Mouse (Mus musculus): ENCODE data around the gene Dlx6.

The Dlx6 gene

DNA sequence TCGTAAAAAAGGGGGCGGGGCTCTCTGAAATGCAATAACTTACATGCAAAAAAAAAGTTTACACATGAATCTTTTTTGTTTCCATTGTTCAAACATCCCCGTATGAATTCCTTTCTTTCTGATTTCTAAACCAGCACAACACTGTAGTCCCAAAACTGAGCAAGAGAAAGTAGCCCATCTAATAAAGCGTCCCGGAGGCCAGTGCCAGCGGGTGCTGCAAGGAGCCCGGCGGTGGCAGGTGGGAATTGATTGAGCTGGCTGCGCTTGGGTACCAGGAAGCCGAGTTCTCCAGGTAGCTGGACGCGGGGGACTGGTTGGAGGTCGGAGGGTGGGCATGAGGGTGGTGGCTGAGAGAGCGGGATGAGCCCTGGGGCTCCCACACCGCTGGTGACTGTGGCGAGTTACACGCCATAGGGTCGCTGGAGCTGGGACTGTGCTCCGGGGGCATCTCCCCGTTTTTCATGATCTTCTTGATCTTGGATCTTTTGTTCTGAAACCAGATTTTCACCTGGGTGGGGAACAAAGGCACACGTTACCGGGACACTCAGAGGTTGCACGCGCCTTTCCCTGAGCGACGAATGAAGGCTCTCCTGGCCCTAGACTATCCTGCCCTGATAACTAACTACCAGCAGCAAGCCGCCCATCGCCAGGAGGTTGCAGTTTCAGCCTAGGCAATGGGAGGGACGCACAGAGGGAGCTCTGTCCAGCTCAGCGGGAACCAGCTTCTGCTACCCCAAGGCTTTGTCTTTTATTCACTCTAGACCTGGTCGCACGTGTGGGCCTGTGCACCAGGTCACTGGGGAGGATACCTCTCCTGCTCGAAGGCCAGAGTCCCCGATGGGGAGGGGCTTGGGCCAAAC, 15.1 kb downstream of the Dlx6 start:
- no peak for DNase-seq

DNA sequence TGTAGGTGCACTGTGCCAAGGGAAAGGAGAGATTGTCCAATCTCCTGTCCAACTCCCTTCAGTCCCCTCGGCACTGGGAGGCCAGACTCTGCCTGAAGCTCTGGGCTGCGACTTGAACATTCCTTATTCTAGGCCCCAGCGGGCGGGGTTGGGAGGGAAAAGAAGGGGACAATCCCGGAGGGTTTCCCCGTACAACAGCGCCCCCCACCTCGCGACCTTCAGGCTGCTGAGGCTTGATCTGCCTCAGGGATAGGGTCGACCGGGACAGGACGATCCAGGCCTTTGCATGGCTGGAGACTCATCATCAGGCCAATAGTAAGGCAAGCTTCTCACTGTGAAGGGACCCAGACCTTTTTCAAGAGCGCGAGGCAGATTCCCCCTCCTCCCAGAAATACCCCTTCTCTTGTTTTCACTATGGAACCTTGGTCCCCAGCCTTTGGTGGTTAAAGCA, 15.7 kb downstream of the Dlx6 start:
- DNase-seq: no peak

DNA sequence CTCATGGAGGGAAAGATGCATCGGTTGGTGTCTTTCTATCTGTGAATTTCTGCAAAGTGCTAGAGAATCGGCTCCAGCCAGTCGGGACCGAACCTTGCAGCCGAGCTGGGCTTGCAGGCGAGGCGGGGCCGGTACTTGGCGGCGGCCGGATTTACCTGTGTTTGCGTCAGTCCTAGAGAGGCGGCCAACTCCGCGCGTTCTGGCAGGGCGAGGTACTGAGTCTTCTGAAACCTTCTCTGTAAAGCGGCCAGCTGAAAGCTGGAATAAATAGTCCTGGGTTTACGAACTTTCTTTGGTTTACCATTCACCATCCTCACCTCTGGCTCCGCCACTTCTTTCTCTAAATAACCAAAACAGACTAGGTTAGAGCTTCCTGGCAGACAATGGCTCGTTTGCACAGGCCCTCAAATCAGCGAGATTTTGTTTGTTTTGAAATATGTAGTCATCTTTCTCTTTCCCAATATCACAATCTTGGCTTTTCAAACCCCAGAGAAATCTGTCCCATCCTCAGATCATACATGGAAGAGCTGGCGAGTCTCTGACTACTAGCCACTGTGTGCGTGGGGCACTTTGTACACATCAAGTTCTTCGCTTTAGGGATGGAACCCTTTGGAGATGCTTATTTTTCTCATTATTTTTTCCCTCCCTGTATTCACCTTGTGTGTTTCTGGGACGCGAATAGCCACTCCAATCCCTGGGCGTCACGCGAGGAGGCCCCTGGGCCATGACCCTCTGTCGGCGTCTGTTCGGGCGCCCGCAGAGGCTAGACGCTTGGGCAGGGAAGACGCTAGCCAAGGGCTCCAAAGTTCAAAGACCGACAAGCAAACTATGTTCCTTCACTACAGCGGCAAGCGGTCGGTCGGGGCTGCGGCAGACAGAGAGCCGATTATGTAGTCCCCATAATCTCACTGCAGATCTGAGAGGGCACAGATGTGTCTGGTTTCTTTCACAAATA, 16.5 kb downstream of the Dlx6 start:
- peak; percentile 18 for DNase-seq

DNA sequence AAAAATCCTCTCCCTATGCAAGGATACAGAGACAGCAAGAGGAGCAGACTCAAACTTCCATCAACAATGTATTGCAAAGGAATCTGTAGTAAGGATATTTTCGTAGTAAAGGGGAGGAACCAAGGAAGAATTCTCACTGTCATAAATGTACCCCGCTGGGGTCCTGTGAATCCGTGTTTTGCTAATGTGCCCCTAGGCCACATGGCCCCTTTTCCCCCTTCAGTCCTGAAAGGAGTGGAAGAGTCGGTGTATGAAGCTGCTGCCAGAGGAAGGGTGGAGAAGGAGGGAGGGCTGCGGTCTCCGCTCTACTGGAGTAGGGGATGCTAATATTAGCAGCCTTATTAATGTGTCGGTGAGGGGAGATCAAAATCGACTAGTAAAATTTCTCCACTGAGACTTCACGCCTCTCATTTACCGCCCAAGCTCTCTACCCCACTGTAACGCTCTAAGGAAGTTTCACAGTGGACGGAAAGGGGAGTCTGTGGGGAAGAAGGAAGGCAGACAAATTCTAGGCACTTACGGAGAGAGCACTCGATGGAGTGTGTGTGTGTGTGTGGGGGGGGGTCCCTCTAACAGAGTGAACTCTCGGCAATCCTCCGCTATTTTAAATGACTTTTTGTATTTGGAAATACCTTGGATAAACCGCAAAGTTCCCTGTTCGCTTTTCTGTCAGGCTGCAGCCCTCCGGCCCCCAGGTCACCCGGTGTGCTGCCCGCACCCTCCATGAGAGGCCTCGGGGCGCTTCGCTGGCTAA, 17.4 kb downstream of the Dlx6 start:
- DNase-seq: no peak

DNA sequence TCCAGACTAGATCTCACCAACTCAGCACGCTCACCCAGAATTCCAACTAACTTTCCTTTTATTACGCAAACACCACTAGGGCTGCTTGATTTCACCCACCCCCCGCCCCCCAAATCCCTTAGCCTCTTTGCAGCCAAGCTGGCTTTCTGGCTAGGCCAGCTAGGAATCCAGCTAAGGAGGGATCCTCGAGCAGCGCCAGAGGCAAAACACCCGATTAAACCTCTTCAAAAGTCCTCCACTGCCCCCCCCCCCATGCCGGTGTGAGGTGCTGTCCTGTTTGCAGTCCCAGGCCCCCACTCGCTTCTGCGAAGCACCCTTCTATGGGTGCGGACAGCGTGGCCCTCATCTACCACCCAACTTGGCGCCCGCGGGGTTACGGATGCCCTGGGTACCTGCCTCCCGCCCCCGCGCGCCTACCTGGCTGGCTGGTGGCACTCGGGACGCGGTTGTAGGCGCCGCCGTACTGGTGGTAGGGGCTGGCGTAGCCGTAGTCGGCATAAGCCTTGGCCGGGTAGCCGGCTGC, 18.0 kb downstream of the Dlx6 start:
- DNase-seq: no peak

DNA sequence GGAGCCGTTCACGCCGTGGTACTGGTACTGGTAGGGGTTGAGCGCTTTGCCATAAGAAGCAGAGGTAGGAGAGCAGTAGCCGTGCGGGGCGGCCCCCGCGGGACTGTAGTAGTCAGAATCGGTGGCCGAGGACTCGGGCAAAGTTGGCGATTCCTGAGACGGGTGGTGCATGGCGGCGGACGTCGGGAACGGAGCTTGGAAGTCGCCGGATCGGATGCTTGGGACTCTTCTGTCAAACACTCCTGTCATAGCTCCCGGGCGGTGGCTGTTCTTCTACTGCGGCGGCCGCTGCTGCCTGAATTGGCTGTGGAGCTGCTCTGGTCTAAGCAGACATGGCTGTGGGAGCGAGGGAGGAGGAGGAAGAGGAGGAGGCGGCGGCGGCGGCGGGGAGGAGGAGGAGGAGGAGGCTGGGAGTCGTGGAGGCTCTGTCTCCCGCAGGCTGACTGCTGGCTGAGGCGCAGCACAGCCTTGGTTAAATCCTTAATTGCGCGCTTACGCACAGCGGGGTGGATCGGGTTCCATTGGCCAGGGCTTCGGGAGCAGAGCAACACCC, 18.6 kb downstream of the Dlx6 start, which contains the start of gene Dlx5:
Gene Dlx5 (minus strand): TSS at position 448 of the 553 bp plus-strand sequence.
- peak; percentile 57 for DNase-seq

DNA sequence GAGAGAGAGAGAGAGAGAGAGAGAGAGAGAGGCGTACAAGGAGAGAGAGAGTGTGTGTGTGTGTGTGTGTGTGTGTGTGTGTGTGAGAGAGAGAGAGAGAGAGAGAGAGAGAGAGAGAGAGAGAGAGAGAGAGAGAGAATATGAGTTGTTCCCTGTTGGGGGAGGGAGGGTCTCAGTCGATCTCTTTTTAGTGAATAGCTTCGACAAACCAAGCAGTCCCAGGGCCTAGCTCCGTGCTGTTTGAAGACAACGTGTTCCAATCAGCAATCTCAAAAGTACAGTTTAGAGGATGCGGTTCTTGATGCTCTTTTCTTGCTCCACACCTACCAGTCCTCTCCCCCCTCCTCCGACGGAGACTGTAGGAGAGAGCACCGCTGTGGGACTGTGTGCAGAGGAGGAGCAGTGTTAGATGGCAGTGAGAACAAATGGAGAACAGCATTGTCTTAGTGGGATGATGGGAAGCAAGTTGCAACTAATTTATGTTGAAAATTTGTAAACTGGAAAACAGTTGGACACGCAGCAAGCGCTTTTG, 19.2 kb downstream of the Dlx6 start:
- no peak for DNase-seq

DNA sequence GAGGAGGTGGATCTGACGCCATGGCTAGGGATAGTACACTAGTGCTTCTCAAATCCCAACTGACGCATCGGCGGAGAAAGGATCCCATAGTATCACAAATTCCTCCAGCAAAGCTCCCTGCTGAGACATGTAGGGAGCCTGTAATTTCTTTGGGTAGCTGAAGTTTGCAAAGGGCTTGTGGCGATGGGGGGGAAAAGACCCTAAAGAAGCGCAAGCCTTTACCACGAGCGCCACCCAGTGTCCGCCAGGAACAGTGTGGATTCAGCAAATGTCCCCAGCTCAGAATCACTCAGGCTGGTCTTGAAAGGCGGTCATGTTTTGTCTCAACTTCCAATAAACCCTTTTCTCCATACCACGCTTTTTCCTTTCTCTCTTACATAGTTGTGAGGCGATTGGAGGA, 21.8 kb downstream of the Dlx6 start:
- DNase-seq: peak; percentile 82

DNA sequence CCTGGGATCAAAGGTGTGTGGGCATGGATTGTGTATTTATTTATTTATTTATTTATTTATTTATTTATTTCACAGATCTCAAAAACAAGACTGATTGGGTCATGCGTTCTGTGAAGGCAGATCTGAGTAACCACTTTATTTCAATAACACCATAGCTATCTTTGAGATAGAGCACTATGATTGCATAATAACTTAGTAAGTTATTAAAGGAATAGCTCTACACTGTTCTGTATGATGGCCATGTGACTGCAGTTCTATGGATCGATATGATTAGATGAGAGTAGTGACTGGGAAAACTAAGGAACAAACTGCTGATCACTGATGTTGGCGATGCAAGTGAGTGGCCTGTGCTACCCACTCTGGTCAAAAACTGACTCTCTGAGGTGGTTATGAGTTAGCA, 23.1 kb downstream of the Dlx6 start:
- DNase-seq: no peak

DNA sequence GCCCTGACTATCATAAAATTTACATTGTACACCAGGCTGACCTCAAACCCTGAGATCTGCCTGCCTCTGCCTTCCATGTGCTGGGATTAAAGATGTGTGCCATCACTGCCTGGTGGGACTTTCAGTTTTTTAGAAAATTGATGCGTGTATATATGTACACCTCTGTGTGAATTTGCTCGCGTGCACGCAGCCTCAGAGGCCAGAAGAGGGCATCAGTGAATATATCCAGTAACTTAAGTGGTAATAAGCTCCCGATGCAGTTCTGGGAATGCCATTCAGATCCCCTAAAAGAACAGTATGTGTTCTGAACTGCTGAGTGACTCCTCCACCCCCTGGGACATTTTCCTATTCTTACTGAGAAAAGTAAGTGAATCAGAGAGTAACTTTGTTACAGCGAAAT, 26.9 kb downstream of the Dlx6 start:
- no peak for DNase-seq

DNA sequence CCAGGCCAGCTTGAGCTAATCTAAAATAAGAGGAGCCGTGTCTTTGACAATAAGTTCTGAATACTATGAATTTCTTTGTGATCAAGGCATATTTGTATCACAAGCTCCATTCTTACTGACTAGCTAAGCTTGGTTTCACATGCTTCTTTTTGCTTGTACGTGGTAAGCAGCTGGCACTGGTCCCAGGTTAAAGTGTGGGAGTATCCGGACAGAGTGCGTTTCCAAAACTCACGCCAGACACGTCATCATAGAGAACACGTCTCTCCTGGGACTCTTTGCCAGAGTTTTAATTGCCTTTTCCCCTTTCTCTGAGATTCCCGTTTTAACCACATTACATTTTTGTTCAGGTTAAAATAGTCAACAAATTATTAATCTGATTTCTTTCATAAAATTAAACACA, 46.5 kb downstream of the Dlx6 start:
- peak; percentile 69 for DNase-seq

DNA sequence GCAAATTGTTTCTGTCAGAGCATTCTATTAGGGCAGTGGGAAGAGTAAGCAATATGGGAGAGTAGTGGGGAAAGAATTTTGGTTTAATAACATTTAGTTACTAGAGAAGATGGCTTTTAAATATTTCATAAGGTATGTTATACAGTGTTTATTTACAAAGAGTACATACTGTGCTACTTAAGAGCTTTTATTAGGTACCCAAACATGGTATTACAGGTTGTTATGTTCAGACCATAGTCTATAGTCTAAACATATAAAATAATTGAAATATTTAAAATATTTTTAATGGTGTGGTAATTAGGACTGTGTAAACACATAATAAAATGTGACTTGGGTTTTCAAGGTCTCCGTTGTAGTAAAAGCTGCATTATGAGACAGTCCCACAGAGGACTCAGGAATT, 51.2 kb downstream of the Dlx6 start:
- no peak for DNase-seq

DNA sequence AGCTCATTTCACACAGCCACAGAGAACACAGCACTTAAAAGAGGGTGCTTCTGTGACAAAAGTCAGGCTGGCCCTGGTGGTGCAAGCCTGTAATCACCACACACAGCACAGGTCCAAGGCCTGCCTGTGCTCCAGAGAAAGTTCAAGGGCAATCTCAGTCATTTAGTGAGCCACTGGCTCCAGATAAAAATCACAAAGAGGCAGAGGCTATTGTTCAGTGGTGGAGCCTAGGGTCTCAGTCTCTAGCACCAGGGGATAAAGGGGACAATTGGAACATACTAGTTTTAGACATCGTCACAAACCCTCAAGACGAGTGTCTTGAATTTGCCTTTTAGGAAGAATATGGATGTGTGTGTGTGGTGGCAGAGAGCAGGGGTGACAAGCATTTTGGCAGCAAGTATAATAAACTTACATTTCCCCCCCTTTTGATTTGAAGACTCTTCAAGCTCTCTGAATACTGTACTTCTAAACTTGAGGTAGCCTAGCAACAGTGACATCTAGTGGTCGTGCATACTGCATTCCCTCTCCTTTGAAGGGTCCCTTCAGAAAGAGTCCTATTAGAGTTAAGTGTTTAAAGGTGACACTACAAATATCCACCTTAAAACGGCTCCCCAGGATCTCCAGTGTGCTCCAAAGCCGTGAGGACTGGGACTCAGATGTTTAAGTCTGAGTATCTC, 51.9 kb downstream of the Dlx6 start:
- DNase-seq: peak; percentile 65

DNA sequence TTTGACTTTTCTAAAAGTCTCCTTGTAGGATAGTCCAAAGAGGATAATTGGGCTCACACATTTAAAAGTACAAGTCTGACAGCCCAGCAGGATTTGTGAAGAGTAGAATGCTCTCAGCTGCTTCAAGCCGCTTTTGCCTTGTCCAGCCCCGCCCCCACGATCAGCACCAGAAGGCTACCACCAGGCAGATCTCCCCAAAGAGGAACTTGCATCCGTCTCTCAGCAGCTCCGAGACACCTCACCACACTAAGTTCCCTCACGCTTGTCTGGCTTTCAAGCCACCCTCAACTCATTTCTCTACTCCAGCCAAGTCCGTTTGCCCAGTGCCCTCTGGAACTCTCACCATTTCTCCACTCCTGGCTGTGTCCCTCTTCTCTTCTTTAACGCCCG, 52.4 kb downstream of the Dlx6 start:
- peak; percentile 7 for DNase-seq

DNA sequence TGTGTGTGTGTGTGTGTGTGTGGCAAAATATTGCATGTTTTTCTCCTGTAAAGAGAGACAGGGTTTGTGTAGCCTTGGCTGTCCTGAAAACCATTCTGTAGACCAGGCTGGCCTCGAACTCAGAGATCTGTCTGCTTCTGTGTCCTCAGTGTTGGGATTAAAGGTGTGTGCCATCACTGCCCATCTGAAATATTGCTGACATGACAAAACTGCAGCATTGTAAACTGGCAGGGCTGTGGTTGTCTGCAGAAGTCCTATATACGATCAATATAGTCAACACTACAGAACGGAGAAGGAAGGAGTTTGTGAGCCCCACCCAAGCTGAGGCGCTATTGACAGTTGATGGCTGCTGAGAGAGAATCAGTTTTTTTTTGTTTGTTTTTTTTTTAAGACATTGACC, 54.2 kb downstream of the Dlx6 start:
- DNase-seq: no peak

Data from kidney, postnatal 10 days (tissue).